Mouse (Mus musculus) cerebellum, adult 2 months (tissue): ENCODE data around the gene Rexo4.

Experiments
- CTCF ChIP-seq: fragments of 200-500 bp; IDR thresholded peaks from 2 replicates; pipeline ENCODE4 v1.5.1; 2011; ENCODE audit warnings: low read depth, mild to moderate bottlenecking, control low read depth, low read length, moderate library complexity, borderline replicate concordance; ENCODE audit not compliant: insufficient read depth
- POLR2A ChIP-seq: fragments of 200-500 bp; IDR thresholded peaks from 2 replicates; pipeline ENCODE4 v1.6.1; 2011; ENCODE audit warnings: low read length, control low read depth, borderline replicate concordance; ENCODE audit not compliant: insufficient read depth

DNA sequence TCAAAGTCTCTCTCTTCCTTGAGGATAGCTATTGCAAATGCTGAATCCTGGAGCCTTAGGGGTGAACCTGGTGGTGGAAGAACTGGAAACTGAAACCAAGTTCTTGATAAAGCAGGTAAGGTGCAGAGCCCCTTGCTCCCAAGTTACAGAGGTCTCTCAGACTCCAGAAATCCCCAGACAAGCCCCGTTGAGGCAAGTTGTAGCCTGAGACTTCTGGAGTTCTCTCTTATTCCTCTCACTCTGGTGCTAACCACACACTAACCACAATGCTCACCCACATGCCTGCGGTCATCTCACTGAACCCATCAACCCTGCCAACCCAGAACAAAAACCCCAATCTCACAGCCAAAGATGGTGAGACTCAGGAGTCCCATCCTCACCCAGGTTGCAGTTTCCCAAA, 28.9 kb downstream of the Rexo4 start:
- TF ChIP-seq POLR2A (no peak), CTCF (no peak)
